Comparison of ENCODE assay signal across 15 mouse cellular contexts in the genomic region with DNA sequence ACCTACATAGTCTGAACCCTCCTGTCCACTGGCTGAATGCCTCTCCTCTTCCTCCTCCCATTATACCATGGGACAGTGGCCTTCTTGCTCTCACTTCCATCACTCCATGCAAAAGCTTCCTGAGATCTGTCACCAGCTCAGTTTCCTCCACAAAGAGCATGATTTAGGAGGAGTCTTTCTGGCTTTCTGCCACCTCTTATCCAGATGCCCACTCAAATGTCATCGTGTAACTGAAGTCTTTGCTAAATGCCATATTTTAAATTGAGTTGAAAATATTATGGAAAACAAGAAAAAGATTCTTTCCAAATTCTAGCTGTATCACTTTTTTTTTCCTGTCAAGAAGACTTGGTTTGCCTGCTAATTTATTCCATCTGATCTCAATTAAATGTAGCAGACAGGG.
DNase-seq lines count a peak whose midpoint lies in the region; ATAC-seq lines count a peak whose summit lies in the region.
"Had no signal": no experiment of that assay in that cellular context is flagged by ENCODE, and none has a peak within 500 bp of the region (broad histone marks: within the 10 kb centered on the region; RNA-seq: fewer than 3 reads in every experiment).

No protein-coding gene starts in this region.

- no peak for DNase-seq in frontal cortex, postnatal 10 days (ENCODE audit: low spot score in 2 of 2)
- DNase-seq in layer of hippocampus, adult 8-10 months (ENCODE audit: low spot score in 2 of 2) = peak; percentile 27 to 29
- no peak for DNase-seq in layer of hippocampus, postnatal 36 days
- peak; percentile 39 for DNase-seq in right cerebral cortex, adult 18-20 months
- no peak for DNase-seq in right cerebral cortex, postnatal 4 days
- no peak for DNase-seq in B cell, adult 2 months
- DNase-seq: cerebellum, adult 9-11 months; gastrocnemius, postnatal 10 days; heart, postnatal 4 days; kidney, adult 11 months; liver, embryonic 13.5 days; thymus, postnatal 25 days had no signal

- peak; percentile 53; the same call in 1 of the 2 replicates for ATAC-seq in frontal cortex, adult (ENCODE audit: low TSS enrichment)
- ATAC-seq: forebrain, embryonic 13.5 days; hindbrain, embryonic 16.5 days had no signal

Comparison
In these comparisons a context has a peak if more than half of its experiments do, and no peak if none do; other contexts are left out.
1. DNase-seq: peak in layer of hippocampus, adult 8-10 months (2 of 2) and right cerebral cortex, adult 18-20 months (single experiment); none in frontal cortex, postnatal 10 days (0 of 2), layer of hippocampus, postnatal 36 days (0 of 2), right cerebral cortex, postnatal 4 days (single experiment) and B cell, adult 2 months (0 of 2).